Mouse (Mus musculus): ENCODE data around the gene Timm22. TPM values are rescaled to one million over a fixed set of nuclear protein-coding genes. Genes with fewer than 3 reads are reported as not detected.

Timm22 gene
- polyA plus RNA-seq, 1 experiment from 2014 or later, result 37.4 TPM

GRCm38 (mm10) chr11:76392532-76392931, 14.2 kb upstream of the Timm22 start:
- ATAC-seq (ENCODE audit: insufficient read depth), result no peak
- no peaks in the 10 kb centered on the region for H3K9me3 ChIP-seq (replicated peaks)
- peaks cover 1% of the 10 kb centered on the region; the same call in 1 of the 2 replicates for H3K4me1 ChIP-seq (replicated peaks)
- peaks cover 13% of the 10 kb centered on the region for H3K27me3 ChIP-seq
- no peak overlapping the region for H3K4me3 ChIP-seq (replicated peaks)
- H3K27ac ChIP-seq (replicated peaks), result no peak overlapping the region
- H3K9ac ChIP-seq, result no peak overlapping the region
- no peak overlapping the region for H3K4me2 ChIP-seq
- WGBS (ENCODE audit: insufficient replicate concordance), result 71% methylated on average over 7 of the region's 7 CpGs
- H3K36me3 ChIP-seq (replicated peaks), result no peaks in the 10 kb centered on the region

- Histone ChIP-seq H3K4me3 (replicated peaks) (no peak overlapping the region), H3K36me3 (replicated peaks) (no peaks in the 10 kb centered on the region), H3K27ac (replicated peaks) (no peak overlapping the region), H3K9me3 (replicated peaks) (no peaks in the 10 kb centered on the region), H3K4me2 (no peak overlapping the region), H3K4me1 (replicated peaks) (peaks cover 6% of the 10 kb centered on the region), H3K27me3 (peaks cover 17% of the 10 kb centered on the region), H3K9ac (no peak overlapping the region)
- ATAC-seq (ENCODE audit: insufficient read depth), result no peak
- WGBS (ENCODE audit: insufficient replicate concordance), result 78% methylated on average over 11 of the region's 11 CpGs
These were observed 13.8 kb upstream of the Timm22 start for GRCm38 (mm10) chr11:76392996-76393395.

GRCm38 (mm10) chr11:76397650-76398311, 9.0 kb upstream of the Timm22 start:
- H3K9me3 ChIP-seq (replicated peaks), result no peaks in the 10 kb centered on the region
- H3K9ac ChIP-seq, result peak overlapping the region; percentile 57
- peak overlapping the region; percentile 71 for H3K4me3 ChIP-seq (replicated peaks)
- no peak for ATAC-seq (ENCODE audit: insufficient read depth)
- no peak overlapping the region for H3K27ac ChIP-seq (replicated peaks)
- peaks cover 41% of the 10 kb centered on the region for H3K27me3 ChIP-seq
- peaks cover 27% of the 10 kb centered on the region for H3K4me1 ChIP-seq (replicated peaks)
- 1% methylated on average over 26 of the region's 26 CpGs for WGBS (ENCODE audit: insufficient replicate concordance)
- H3K36me3 ChIP-seq (replicated peaks), result no peaks in the 10 kb centered on the region
- H3K4me2 ChIP-seq, result peak overlapping the region; percentile 99

- Histone ChIP-seq H3K27me3 (peaks cover 46% of the 10 kb centered on the region), H3K27ac (replicated peaks) (peak overlapping the region; percentile 54; the same call in 1 of the 2 replicates), H3K36me3 (replicated peaks) (no peaks in the 10 kb centered on the region), H3K9ac (peak overlapping the region; percentile 57), H3K4me3 (replicated peaks) (peak overlapping the region; percentile 71), H3K9me3 (replicated peaks) (no peaks in the 10 kb centered on the region), H3K4me1 (replicated peaks) (peaks cover 27% of the 10 kb centered on the region), H3K4me2 (peak overlapping the region; percentile 99)
- ATAC-seq (ENCODE audit: insufficient read depth), result peak; percentile 62
- WGBS (ENCODE audit: insufficient replicate concordance), result 0% methylated on average over 32 of the region's 33 CpGs
These were observed 8.4 kb upstream of the Timm22 start for GRCm38 (mm10) chr11:76398312-76398797.

GRCm38 (mm10) chr11:76398798-76399586, 7.8 kb upstream of the Timm22 start, which contains the start of gene Nxn:
Gene Nxn (minus strand): TSS chr11:76399140.
- peak within 1 kb of the TSS; percentile 54; the same call in 1 of the 2 replicates for H3K27ac ChIP-seq (replicated peaks)
- peaks cover 46% of the 10 kb centered on the region for H3K27me3 ChIP-seq
- H3K9me3 ChIP-seq (replicated peaks), result no peaks in the 10 kb centered on the region
- H3K4me1 ChIP-seq (replicated peaks), result peaks cover 27% of the 10 kb centered on the region
- no peaks in the 10 kb centered on the region for H3K36me3 ChIP-seq (replicated peaks)
- peak within 1 kb of the TSS; percentile 57 for H3K9ac ChIP-seq
- ATAC-seq (ENCODE audit: insufficient read depth), result peak; percentile 87
- H3K4me2 ChIP-seq, result peak within 1 kb of the TSS; percentile 99
- peak within 1 kb of the TSS; percentile 71 for H3K4me3 ChIP-seq (replicated peaks)
- WGBS (ENCODE audit: insufficient replicate concordance), result under 1% methylated on average over 70 of the region's 70 CpGs

- H3K4me2 ChIP-seq, result peak overlapping the region; percentile 99
- H3K27me3 ChIP-seq, result peaks cover 46% of the 10 kb centered on the region
- ATAC-seq (ENCODE audit: insufficient read depth), result no peak
- no peak overlapping the region for H3K9ac ChIP-seq
- H3K4me3 ChIP-seq (replicated peaks), result peak overlapping the region; percentile 71
- no peaks in the 10 kb centered on the region for H3K36me3 ChIP-seq (replicated peaks)
- peaks cover 27% of the 10 kb centered on the region for H3K4me1 ChIP-seq (replicated peaks)
- H3K9me3 ChIP-seq (replicated peaks), result no peaks in the 10 kb centered on the region
- no peak overlapping the region for H3K27ac ChIP-seq (replicated peaks)
- 6% methylated on average over 11 of the region's 11 CpGs for WGBS (ENCODE audit: insufficient replicate concordance)
These were observed 7.0 kb upstream of the Timm22 start for GRCm38 (mm10) chr11:76399587-76400330.

GRCm38 (mm10) chr11:76401398-76401797, 5.4 kb upstream of the Timm22 start:
- ATAC-seq (ENCODE audit: insufficient read depth), result no peak
- Histone ChIP-seq H3K27ac (replicated peaks) (no peak overlapping the region), H3K4me2 (no peak overlapping the region), H3K36me3 (replicated peaks) (no peaks in the 10 kb centered on the region), H3K9me3 (replicated peaks) (no peaks in the 10 kb centered on the region), H3K4me3 (replicated peaks) (no peak overlapping the region), H3K4me1 (replicated peaks) (peaks cover 30% of the 10 kb centered on the region), H3K9ac (no peak overlapping the region), H3K27me3 (peaks cover 46% of the 10 kb centered on the region)
- WGBS (ENCODE audit: insufficient replicate concordance), result 70% methylated on average over 10 of the region's 10 CpGs

GRCm38 (mm10) chr11:76405113-76405512, 1.6 kb upstream of the Timm22 start:
- Histone ChIP-seq H3K4me2 (no peak overlapping the region), H3K9ac (no peak overlapping the region), H3K36me3 (replicated peaks) (peaks cover 10% of the 10 kb centered on the region; the same call in 1 of the 2 replicates), H3K4me3 (replicated peaks) (no peak overlapping the region), H3K9me3 (replicated peaks) (no peaks in the 10 kb centered on the region), H3K27me3 (peaks cover 24% of the 10 kb centered on the region), H3K27ac (replicated peaks) (no peak overlapping the region), H3K4me1 (replicated peaks) (peaks cover 22% of the 10 kb centered on the region; the same call in 1 of the 2 replicates)
- ATAC-seq (ENCODE audit: insufficient read depth), result no peak
- WGBS (ENCODE audit: insufficient replicate concordance), result 43% methylated on average over 4 of the region's 4 CpGs

GRCm38 (mm10) chr11:76405626-76406264, 1.0 kb upstream of the Timm22 start:
- ATAC-seq (ENCODE audit: insufficient read depth), result no peak
- H3K4me1 ChIP-seq (replicated peaks), result peaks cover 21% of the 10 kb centered on the region; the same call in 1 of the 2 replicates
- no peak overlapping the region for H3K27ac ChIP-seq (replicated peaks)
- no peak overlapping the region for H3K4me2 ChIP-seq
- no peak overlapping the region for H3K9ac ChIP-seq
- H3K9me3 ChIP-seq (replicated peaks), result no peaks in the 10 kb centered on the region
- H3K27me3 ChIP-seq, result peaks cover 19% of the 10 kb centered on the region
- peaks cover 11% of the 10 kb centered on the region; the same call in 1 of the 2 replicates for H3K36me3 ChIP-seq (replicated peaks)
- WGBS (ENCODE audit: insufficient replicate concordance), result 63% methylated on average over 5 of the region's 5 CpGs
- H3K4me3 ChIP-seq (replicated peaks), result no peak overlapping the region

GRCm38 (mm10) chr11:76410826-76411225, 4.1 kb downstream of the Timm22 start:
- ATAC-seq (ENCODE audit: insufficient read depth), result no peak
- Histone ChIP-seq H3K4me2 (no peak overlapping the region), H3K9ac (no peak overlapping the region), H3K36me3 (replicated peaks) (peaks cover 47% of the 10 kb centered on the region), H3K4me3 (replicated peaks) (no peak overlapping the region), H3K27ac (replicated peaks) (no peak overlapping the region), H3K4me1 (replicated peaks) (peaks cover 24% of the 10 kb centered on the region; the same call in 1 of the 2 replicates), H3K27me3 (no peaks in the 10 kb centered on the region), H3K9me3 (replicated peaks) (no peaks in the 10 kb centered on the region)
- WGBS (ENCODE audit: insufficient replicate concordance), result 58% methylated on average over 12 of the region's 12 CpGs
